Mouse (Mus musculus) heart, embryonic 10.5 days (tissue): Measurements from ENCODE around the gene Prkag2. TPM values are rescaled to one million over a fixed set of nuclear protein-coding genes. Genes with fewer than 3 reads are reported as not detected.

ENCODE experiments used
- DNase-seq: peaks from one replicate; pipeline ENCODE4 v3.0.0-alpha.2; 2017; ENCODE audit warnings: low spot score
- H3K27ac ChIP-seq: fragments of 300-500 bp; sonication (generic); 2 replicates; pipeline ENCODE4 v1.5.1; 2016; ENCODE audit warnings: mild to moderate bottlenecking
- H3K27me3 ChIP-seq: fragments of 300-500 bp; sonication (generic); 2 replicates; pipeline ENCODE4 v1.6.1; 2016; ENCODE audit warnings: mild to moderate bottlenecking; ENCODE audit not compliant: poor library complexity, insufficient read depth, severe bottlenecking
- H3K36me3 ChIP-seq: fragments of 300-500 bp; sonication (generic); 2 replicates; pipeline ENCODE4 v1.6.1; 2016; ENCODE audit warnings: mild to moderate bottlenecking, moderate library complexity
- H3K4me1 ChIP-seq: fragments of 300-500 bp; sonication (generic); 2 replicates; pipeline ENCODE4 v1.6.1; 2016; ENCODE audit warnings: mild to moderate bottlenecking
- H3K4me3 ChIP-seq: fragments of 300-500 bp; sonication (generic); 2 replicates; pipeline ENCODE4 v1.5.1; 2016; ENCODE audit warnings: mild to moderate bottlenecking, moderate library complexity
- H3K9me3 ChIP-seq: fragments of 300-500 bp; sonication (generic); 2 replicates; pipeline ENCODE4 v1.6.1; 2016; ENCODE audit warnings: mild to moderate bottlenecking, moderate library complexity
- WGBS: fragments of 180-500 bp; shearing (Covaris S2); methylation state at CpG from one replicate; pipeline ENCODE4 v1.1.7; 2016; 5-methylcytosine and 5-hydroxymethylcytosine counted together
- polyA plus RNA-seq: library from polyadenylated mRNA; unstranded; fragments of >200 nt; fragmentation: Nextera tagmentation; extraction: Ambion mirVana; gene quantifications from 2 replicates; pipeline ENCODE4 v1.2.1, GENCODE M21; 2016

The Prkag2 gene
- polyA plus RNA-seq, 1 experiment from 2014 or later, result 65.1 TPM

DNA sequence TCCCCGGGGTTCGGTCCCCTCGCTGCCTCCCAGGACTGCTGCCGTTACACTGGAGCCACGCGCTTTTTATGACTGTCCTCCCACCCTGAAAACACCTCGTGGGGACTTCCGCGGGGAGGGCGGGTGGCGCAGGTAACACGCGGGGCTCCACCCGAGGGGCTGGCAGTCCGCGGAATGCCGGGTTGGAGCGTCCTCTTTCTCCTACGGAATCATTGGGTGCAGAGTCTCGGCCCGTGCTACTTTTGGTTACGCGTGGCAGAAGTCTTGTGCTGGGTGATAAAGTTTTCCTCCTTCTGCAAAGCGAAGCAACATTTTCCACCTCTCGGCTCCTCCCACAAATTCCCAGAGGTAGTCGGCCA is 306 bp downstream of the Prkag2 start:
- H3K27me3 ChIP-seq, result peaks cover 52% of the 10 kb centered on the region

DNA sequence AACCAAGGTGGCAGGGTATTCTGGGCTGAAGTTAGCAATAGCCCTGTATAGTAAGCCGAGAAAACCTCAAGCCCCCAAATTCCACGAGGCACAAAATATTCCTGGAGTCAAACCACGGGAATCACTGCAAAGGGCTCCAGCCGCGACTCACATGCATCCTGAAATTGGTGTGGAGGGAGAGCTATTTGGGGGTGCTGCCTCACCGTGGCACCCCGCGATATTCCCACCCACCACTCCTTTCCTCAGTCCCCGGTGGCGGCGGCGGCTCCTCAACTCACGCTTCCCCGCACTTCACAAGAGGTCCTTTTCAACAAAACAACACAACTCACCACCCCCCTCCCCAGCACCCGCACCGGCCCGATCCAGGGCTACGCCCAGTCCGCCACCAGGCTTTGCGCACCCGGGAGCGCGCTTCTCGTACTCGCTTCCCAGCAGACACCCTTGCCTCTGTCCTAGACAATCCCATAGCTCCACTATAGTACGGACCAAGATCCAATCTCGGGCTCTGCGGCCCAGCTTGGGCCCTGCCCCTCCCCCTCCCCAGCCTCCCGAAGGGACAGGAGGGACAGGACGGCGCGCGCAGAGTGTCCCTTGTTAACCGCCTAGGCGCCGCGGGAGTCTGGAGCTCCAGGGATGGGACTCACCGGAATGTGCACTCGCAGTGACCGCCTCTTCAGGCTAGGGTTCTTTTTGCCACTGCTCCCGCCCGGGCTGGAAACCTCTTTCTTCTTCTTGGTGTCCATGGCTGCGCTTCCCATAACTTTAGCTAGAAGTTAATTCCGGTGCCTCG is 880 bp downstream of the Prkag2 start:
- no peaks in the 10 kb centered on the region for H3K36me3 ChIP-seq
- DNase-seq, result peak; percentile 82
- no peaks in the 10 kb centered on the region for H3K9me3 ChIP-seq
- H3K4me3 ChIP-seq, result peak overlapping the region; percentile 70
- H3K4me1 ChIP-seq, result peaks cover 30% of the 10 kb centered on the region
- H3K27ac ChIP-seq, result peak overlapping the region; percentile 89
- WGBS, result under 1% methylated on average over 45 of the region's 45 CpGs
- H3K27me3 ChIP-seq, result peaks cover 52% of the 10 kb centered on the region

More for the DNA sequence above, 306 bp downstream of the Prkag2 start:
- H3K36me3 ChIP-seq, result no peaks in the 10 kb centered on the region
- H3K9me3 ChIP-seq, result no peaks in the 10 kb centered on the region
- WGBS, result under 1% methylated on average over 26 of the region's 26 CpGs
- DNase-seq, result no peak
- peak overlapping the region; percentile 89 for H3K27ac ChIP-seq
- H3K4me3 ChIP-seq, result peak overlapping the region; percentile 70
- peaks cover 30% of the 10 kb centered on the region for H3K4me1 ChIP-seq

DNA sequence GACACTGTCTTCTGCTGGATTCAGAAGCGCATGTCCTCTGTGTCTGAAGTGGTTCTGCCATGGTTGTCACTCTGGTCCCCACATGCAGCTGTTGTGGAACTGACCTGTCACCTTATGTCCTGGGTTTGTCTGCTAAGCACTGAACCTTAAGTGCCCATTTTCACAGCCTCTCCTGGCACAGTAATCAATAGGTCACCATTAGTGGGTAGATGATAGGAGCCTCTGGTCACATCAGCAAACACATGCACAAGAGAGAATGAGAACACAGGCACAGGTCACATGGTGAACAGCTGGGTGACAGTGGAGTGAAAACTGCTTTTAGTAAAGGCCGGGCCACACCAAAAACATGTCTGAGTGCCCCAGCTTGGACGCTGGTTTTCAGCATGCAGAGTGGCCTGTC is 2.6 kb downstream of the Prkag2 start:
- Histone ChIP-seq H3K9me3 (no peaks in the 10 kb centered on the region), H3K27ac (no peak overlapping the region), H3K36me3 (no peaks in the 10 kb centered on the region), H3K27me3 (peaks cover 52% of the 10 kb centered on the region), H3K4me1 (peaks cover 30% of the 10 kb centered on the region), H3K4me3 (no peak overlapping the region)
- 63% methylated on average over 3 of the region's 3 CpGs for WGBS
- DNase-seq, result no peak

DNA sequence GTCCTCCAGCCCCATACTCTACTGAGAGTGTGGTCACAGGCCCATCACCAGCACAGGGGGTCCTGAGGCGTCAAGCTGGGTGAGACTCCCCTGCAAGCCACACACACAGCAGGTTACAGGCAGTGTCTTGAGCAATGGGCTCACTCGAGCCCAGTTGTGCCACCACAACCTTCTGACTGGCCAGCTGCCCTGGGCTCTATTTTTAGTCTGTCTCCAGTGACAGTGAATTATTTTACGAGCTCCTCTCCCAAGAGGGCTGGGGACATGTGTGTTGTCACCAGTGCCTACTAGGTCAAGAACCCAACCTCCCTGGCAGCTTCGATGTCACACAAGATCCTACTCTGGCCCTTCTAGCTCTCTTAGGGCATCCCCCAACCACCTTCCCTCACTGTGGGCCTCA is 4.0 kb downstream of the Prkag2 start:
- Histone ChIP-seq H3K9me3 (no peaks in the 10 kb centered on the region), H3K27ac (0 out of 2 replicates have a peak overlapping the region, but pooled peaks have one; percentile 11), H3K36me3 (no peaks in the 10 kb centered on the region), H3K27me3 (peaks cover 39% of the 10 kb centered on the region), H3K4me1 (peaks cover 30% of the 10 kb centered on the region), H3K4me3 (no peak overlapping the region)
- 52% methylated on average over 4 of the region's 4 CpGs for WGBS
- DNase-seq, result no peak

GRCm38 (mm10) chr5:25092630-25093245 is 7.7 kb downstream of the Prkag2 start:
- Histone ChIP-seq H3K4me3 (no peak overlapping the region), H3K4me1 (peaks cover 25% of the 10 kb centered on the region), H3K36me3 (no peaks in the 10 kb centered on the region), H3K27ac (no peak overlapping the region), H3K27me3 (peaks cover 7% of the 10 kb centered on the region), H3K9me3 (no peaks in the 10 kb centered on the region)
- WGBS, result 80% methylated on average over 8 of the region's 8 CpGs
- no peak for DNase-seq

DNA sequence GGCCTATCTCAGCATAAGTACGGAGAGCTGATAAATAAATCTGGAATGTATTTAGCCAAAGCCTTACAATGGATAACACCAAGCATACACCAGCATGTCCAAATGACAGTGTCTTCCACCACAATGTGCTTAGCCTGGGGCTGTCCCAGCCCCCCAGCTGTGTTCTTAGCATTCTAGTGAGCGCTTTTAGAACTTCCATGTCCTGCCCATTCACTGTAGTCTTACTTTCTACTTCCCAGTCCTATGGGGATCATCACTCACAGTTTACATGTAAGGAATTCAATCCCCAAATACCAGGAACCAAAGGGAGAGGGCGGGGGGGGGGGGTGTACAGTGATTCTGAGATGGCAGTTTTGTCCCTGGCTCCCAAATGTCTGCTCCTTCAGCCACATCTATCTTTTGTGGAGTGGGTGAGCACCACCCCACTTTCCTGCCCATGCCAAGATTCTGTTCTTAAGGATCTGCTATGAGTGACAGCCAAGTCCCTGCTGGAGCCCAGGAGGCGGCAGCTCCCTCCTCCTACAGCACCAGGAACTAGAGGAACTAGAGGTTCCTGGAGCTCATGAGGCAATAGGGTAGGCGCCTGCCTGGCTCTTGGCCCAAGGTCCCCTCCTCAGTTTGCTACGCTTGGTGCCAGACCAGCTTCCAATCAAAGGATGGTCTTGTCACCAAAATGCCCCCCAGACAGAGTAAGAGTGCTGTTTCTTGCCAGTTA is 11.0 kb downstream of the Prkag2 start:
- DNase-seq, result no peak
- WGBS, result 83% methylated on average over 6 of the region's 6 CpGs
- peaks cover 37% of the 10 kb centered on the region for H3K4me1 ChIP-seq

DNA sequence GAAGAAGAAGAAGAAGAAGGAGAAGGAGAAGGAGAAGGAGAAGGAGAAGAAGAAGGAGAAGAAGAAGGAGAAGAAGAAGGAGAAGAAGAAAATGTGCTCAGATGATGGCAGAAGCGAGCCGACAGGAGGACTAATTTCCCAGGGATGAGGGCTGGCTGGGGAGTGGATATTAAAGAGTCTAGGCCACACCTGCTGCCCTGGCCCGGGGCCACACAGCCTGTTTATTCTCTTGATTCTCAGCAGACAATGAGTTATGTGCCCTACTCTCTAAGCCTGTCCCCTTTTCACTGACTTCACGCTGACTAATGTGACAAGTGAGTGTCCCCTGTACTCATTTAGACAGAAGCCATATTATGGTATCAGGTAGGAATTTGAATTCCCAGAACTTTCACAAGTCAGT is 11.8 kb downstream of the Prkag2 start:
- peaks cover 43% of the 10 kb centered on the region for H3K4me1 ChIP-seq
- H3K36me3 ChIP-seq, result no peaks in the 10 kb centered on the region
- no peak for DNase-seq
- H3K9me3 ChIP-seq, result no peaks in the 10 kb centered on the region
- no peak overlapping the region for H3K27ac ChIP-seq
- no peaks in the 10 kb centered on the region for H3K27me3 ChIP-seq
- H3K4me3 ChIP-seq, result no peak overlapping the region
- WGBS, result 77% methylated on average over 4 of the region's 4 CpGs

More for the DNA sequence above, 11.0 kb downstream of the Prkag2 start:
- H3K27ac ChIP-seq, result no peak overlapping the region
- no peaks in the 10 kb centered on the region for H3K27me3 ChIP-seq
- H3K4me3 ChIP-seq, result no peak overlapping the region
- no peaks in the 10 kb centered on the region for H3K9me3 ChIP-seq
- H3K36me3 ChIP-seq, result no peaks in the 10 kb centered on the region

GRCm38 (mm10) chr5:25088111-25088510 is 12.3 kb downstream of the Prkag2 start:
- H3K9me3 ChIP-seq, result no peaks in the 10 kb centered on the region
- 64% methylated on average over 13 of the region's 13 CpGs for WGBS
- DNase-seq, result no peak
- no peaks in the 10 kb centered on the region for H3K27me3 ChIP-seq
- no peaks in the 10 kb centered on the region for H3K36me3 ChIP-seq
- H3K4me3 ChIP-seq, result no peak overlapping the region
- H3K27ac ChIP-seq, result no peak overlapping the region
- H3K4me1 ChIP-seq, result peaks cover 43% of the 10 kb centered on the region

- no peak overlapping the region for H3K27ac ChIP-seq
- H3K36me3 ChIP-seq, result no peaks in the 10 kb centered on the region
- H3K27me3 ChIP-seq, result no peaks in the 10 kb centered on the region
- no peak for DNase-seq
- 86% methylated on average over 7 of the region's 7 CpGs for WGBS
- H3K4me1 ChIP-seq, result peaks cover 47% of the 10 kb centered on the region
- no peaks in the 10 kb centered on the region for H3K9me3 ChIP-seq
- no peak overlapping the region for H3K4me3 ChIP-seq
Measured at GRCm38 (mm10) chr5:25087064-25087463, 13.4 kb downstream of the Prkag2 start.

- Histone ChIP-seq H3K4me3 (no peak overlapping the region), H3K4me1 (peaks cover 49% of the 10 kb centered on the region), H3K27me3 (no peaks in the 10 kb centered on the region), H3K36me3 (no peaks in the 10 kb centered on the region), H3K27ac (peak overlapping the region; percentile 47; the same call in 1 of the 2 replicates), H3K9me3 (no peaks in the 10 kb centered on the region)
- 57% methylated on average over 4 of the region's 4 CpGs for WGBS
- no peak for DNase-seq
Measured at GRCm38 (mm10) chr5:25086234-25086633, 14.2 kb downstream of the Prkag2 start.

DNA sequence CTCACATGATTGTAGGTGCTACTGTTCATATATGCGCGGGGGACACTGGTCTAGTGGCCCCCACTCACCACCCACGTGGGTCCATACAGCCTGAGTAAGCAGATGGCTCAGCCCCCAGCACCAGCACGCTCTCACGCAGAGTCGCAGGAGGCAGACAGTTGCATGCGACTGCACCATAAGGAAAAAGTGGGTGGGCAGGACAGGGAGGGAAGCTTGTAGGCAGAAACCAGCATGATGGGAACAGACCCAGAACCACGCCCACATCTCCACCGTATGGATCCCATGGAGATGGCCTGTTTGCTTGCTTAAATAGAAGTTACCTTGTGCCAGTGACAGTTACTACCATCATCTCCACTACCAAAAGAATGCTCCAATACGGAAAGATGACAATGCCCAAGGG is 15.3 kb downstream of the Prkag2 start:
- Histone ChIP-seq H3K36me3 (no peaks in the 10 kb centered on the region), H3K9me3 (no peaks in the 10 kb centered on the region), H3K27me3 (no peaks in the 10 kb centered on the region), H3K4me3 (no peak overlapping the region), H3K4me1 (peaks cover 49% of the 10 kb centered on the region), H3K27ac (peak overlapping the region; percentile 62)
- DNase-seq, result no peak
- 83% methylated on average over 10 of the region's 10 CpGs for WGBS

- WGBS, result 36% methylated on average over 7 of the region's 7 CpGs
- Histone ChIP-seq H3K4me1 (peaks cover 41% of the 10 kb centered on the region), H3K4me3 (no peak overlapping the region), H3K27me3 (no peaks in the 10 kb centered on the region), H3K27ac (peak overlapping the region; percentile 42; the same call in 1 of the 2 replicates), H3K9me3 (no peaks in the 10 kb centered on the region), H3K36me3 (no peaks in the 10 kb centered on the region)
- DNase-seq, result no peak
Measured at GRCm38 (mm10) chr5:25083816-25084215, 16.6 kb downstream of the Prkag2 start.

DNA sequence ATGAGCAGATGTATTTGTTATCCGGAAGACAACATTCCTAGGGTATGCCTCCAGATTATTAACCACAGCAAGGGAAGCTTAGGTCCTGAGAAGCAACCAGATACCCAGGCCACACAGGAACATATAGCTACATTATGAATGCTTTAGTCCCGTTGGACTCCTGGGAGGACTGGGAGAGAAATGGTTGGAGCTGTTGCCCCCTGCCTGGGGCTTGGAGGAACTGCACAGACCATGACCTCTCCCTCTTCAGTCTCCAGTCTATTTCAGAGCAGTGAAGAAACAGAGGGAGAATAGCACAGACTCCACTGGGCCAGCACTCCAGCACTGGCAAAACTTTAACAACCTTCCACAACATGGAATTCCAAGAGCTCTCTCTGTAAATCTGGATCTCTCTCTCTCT is 17.9 kb downstream of the Prkag2 start:
- H3K9me3 ChIP-seq, result no peaks in the 10 kb centered on the region
- 36% methylated on average over 2 of the region's 2 CpGs for WGBS
- no peak overlapping the region for H3K4me3 ChIP-seq
- H3K27me3 ChIP-seq, result no peaks in the 10 kb centered on the region
- no peak overlapping the region for H3K27ac ChIP-seq
- no peaks in the 10 kb centered on the region for H3K36me3 ChIP-seq
- no peak for DNase-seq
- peaks cover 35% of the 10 kb centered on the region for H3K4me1 ChIP-seq
